Mouse (Mus musculus) liver, embryonic 14.5 days (tissue): Measurements from ENCODE around the gene Pafah1b1. TPM values are rescaled to one million over a fixed set of nuclear protein-coding genes. Genes with fewer than 3 reads are reported as not detected.

Experiments
- ATAC-seq: fragments of 200-750 bp; cut with Nextera tagmentation; 2 replicates; pipeline ENCODE4 v1.8.0; 2017; ENCODE audit warnings: moderate number of reproducible peaks, mild to moderate bottlenecking, moderate library complexity; ENCODE audit not compliant: insufficient read depth
- DNase-seq, 3 experiments: peaks; one replicate each; pipeline ENCODE4 v3.0.0-alpha.2; 2012 to 2013; ENCODE audit warnings: low read depth in 3 of 3, low spot score in 3 of 3
- H3K27ac ChIP-seq: fragments of 300-500 bp; sonication (generic); 2 replicates; pipeline ENCODE4 v1.5.1; 2014; ENCODE audit warnings: moderate library complexity, mild to moderate bottlenecking, control low read depth, inconsistent platforms
- H3K27me3 ChIP-seq: fragments of 300-500 bp; sonication (generic); 2 replicates; pipeline ENCODE4 v1.6.1; 2014; ENCODE audit warnings: mild to moderate bottlenecking, low read length, moderate library complexity; ENCODE audit not compliant: control insufficient read depth, insufficient read depth
- H3K36me3 ChIP-seq: fragments of 300-500 bp; sonication (generic); replicated peaks from 2 replicates; pipeline ENCODE4 v1.6.1; 2014; ENCODE audit warnings: low read depth; ENCODE audit not compliant: control insufficient read depth, insufficient read depth
- H3K4me1 ChIP-seq, 2 experiments: fragments of 200-500 bp in 1 of 2; fragments of 300-500 bp in 1 of 2; sonication (generic) in 1 of 2; replicated peaks; 2 replicates each; pipeline ENCODE4 v1.6.1; 2012 to 2014; ENCODE audit warnings: antibody characterized with exemption in 1 of 2, inconsistent platforms in 1 of 2, low read length in 1 of 2; ENCODE audit not compliant: control insufficient read depth in 2 of 2, insufficient read depth in 2 of 2
- H3K4me2 ChIP-seq: fragments of 300-500 bp; sonication (generic); 2 replicates; pipeline ENCODE4 v1.6.1; 2014; ENCODE audit warnings: low read depth, mild to moderate bottlenecking, control low read depth, moderate library complexity
- H3K4me3 ChIP-seq, 2 experiments: fragments of 200-500 bp in 1 of 2; fragments of 300-500 bp in 1 of 2; sonication (generic) in 1 of 2; 2 replicates each; pipeline ENCODE4 v1.5.1; 2012 to 2014; ENCODE audit warnings: low read depth in 2 of 2, low read length in 2 of 2, mild to moderate bottlenecking in 2 of 2, control low read depth in 1 of 2, inconsistent platforms in 1 of 2, moderate library complexity in 1 of 2; ENCODE audit not compliant: insufficient read depth in 1 of 2
- H3K9ac ChIP-seq: fragments of 300-500 bp; sonication (generic); replicated peaks from 2 replicates; pipeline ENCODE4 v1.6.1; 2014; ENCODE audit warnings: mild to moderate bottlenecking, control low read depth, moderate library complexity
- H3K9me3 ChIP-seq: fragments of 300-500 bp; sonication (generic); 2 replicates; pipeline ENCODE4 v1.6.1; 2016; ENCODE audit warnings: low read length, mixed read lengths; ENCODE audit not compliant: control insufficient read depth
- CTCF ChIP-seq: IDR thresholded peaks from 2 replicates; pipeline ENCODE4 v1.5.1; 2016; ENCODE audit warnings: antibody characterized with exemption, low read depth, control low read depth
- EP300 ChIP-seq: IDR thresholded peaks from 2 replicates; pipeline ENCODE4 v1.6.1; 2016; ENCODE audit warnings: antibody characterized with exemption, low read depth
- WGBS: fragments of 180-500 bp; shearing (Covaris S2); extraction: QIAGEN DNeasy Blood & Tissue Kit; methylation state at CpG from one replicate; pipeline ENCODE4 v1.1.7; 2014; ENCODE audit not compliant: insufficient replicate concordance; 5-methylcytosine and 5-hydroxymethylcytosine counted together
- polyA plus RNA-seq, 2 experiments: library from polyadenylated mRNA; depleted of rRNA in 1 of 2; stranded (reverse) in 1 of 2; unstranded in 1 of 2; fragments of >200 nt; fragmentation: Nextera tagmentation in 1 of 2; extraction: Ambion mirVana in 1 of 2; gene quantifications; 2 replicates each; pipeline versions ENCODE4 v1.2.1 to v1.2.3; 2012 to 2014

Pafah1b1 gene
- polyA plus RNA-seq, 2 experiments = 18.2 to 42.1 TPM

- TF ChIP-seq EP300 = no peak
- no peak for TF ChIP-seq CTCF
- ATAC-seq (no peak), DNase-seq (no peak)
- Histone ChIP-seq H3K4me2 (no peak overlapping the region), H3K4me1 (peaks cover 0 to 3% of the 10 kb centered on the region in 2 experiments; a peak in 3 of 4 replicates), H3K27ac (no peak overlapping the region), H3K27me3 (no peaks in the 10 kb centered on the region), H3K36me3 (peaks cover 6% of the 10 kb centered on the region), H3K4me3 (no peak overlapping the region), H3K9me3 (no peaks in the 10 kb centered on the region), H3K9ac (no peak overlapping the region)
- 88% methylated on average over 2 of the region's 2 CpGs for WGBS
These were observed 20.4 kb downstream of the Pafah1b1 start for GRCm38 (mm10) chr11:74704068-74704467.

- H3K4me2 ChIP-seq = no peak overlapping the region
- H3K36me3 ChIP-seq = peaks cover 37% of the 10 kb centered on the region
- no peaks in the 10 kb centered on the region for H3K27me3 ChIP-seq
- no peaks in the 10 kb centered on the region for H3K9me3 ChIP-seq
- H3K9ac ChIP-seq = no peak overlapping the region
- no peak overlapping the region for H3K4me3 ChIP-seq
- H3K4me1 ChIP-seq = peaks cover 0 to 3% of the 10 kb centered on the region in 2 experiments; a peak in 1 of 4 replicates
- ATAC-seq (no peak), DNase-seq (no peak)
- 96% methylated on average over 2 of the region's 2 CpGs for WGBS
- H3K27ac ChIP-seq = no peak overlapping the region
- TF ChIP-seq EP300 (no peak), CTCF (no peak)
These were observed 25.0 kb downstream of the Pafah1b1 start for GRCm38 (mm10) chr11:74699505-74699904.

DNA sequence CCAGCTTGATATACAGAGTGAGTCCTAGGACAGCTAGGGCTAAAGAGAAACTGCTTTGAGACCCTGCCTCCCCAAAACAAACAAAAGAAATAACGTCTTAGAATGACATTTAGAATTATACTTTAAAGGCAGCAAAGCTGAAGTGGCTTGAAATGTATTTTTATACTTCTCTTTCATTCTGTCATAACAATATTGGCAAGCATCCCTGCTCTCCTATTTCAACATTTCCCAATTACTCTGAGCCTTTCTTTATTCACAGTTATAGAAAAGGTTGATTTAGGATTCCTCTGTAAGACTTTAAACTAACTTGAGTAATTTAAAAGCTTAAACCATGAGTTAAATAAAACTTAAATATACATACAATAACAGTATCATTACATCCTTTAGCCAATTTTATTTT, 32.3 kb downstream of the Pafah1b1 start:
- H3K27ac ChIP-seq = no peak overlapping the region
- no peaks in the 10 kb centered on the region for H3K9me3 ChIP-seq
- no peaks in the 10 kb centered on the region for H3K27me3 ChIP-seq
- no peak for ATAC-seq
- H3K36me3 ChIP-seq = peaks cover 42% of the 10 kb centered on the region
- no peak for DNase-seq
- WGBS = 62% methylated on average over 1 of the region's 1 CpGs
- no peak overlapping the region for H3K4me3 ChIP-seq
- no peaks in the 10 kb centered on the region for H3K4me1 ChIP-seq
- no peak overlapping the region for H3K9ac ChIP-seq
- TF ChIP-seq EP300 (no peak), CTCF (no peak)
- no peak overlapping the region for H3K4me2 ChIP-seq

DNA sequence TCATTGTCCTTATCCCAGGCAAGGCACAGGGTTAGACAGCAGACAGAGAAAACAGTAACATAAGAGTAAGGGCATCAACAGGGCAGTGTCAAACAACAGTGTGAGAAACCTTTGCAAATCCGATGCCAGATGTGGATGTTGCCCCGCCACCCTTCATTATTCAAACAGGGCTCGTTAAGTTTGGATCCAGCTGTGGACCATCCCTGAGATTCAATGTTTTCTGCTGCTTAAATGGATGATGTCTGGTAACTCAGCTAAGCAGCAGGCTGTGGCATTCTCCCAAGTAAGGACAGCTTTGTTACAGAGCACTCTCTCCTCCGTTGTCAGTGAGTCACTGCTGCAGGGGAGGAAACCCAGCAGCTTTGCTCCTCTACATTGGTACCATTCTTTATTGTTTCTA, 49.3 kb downstream of the Pafah1b1 start:
- DNase-seq (no peak), ATAC-seq (no peak)
- TF ChIP-seq EP300 (no peak), CTCF (no peak)
- H3K9ac ChIP-seq = no peak overlapping the region
- H3K36me3 ChIP-seq = peaks cover 60% of the 10 kb centered on the region
- H3K9me3 ChIP-seq = no peaks in the 10 kb centered on the region
- no peaks in the 10 kb centered on the region for H3K27me3 ChIP-seq
- H3K4me2 ChIP-seq = no peak overlapping the region
- 78% methylated on average over 4 of the region's 4 CpGs for WGBS
- H3K27ac ChIP-seq = no peak overlapping the region
- H3K4me3 ChIP-seq = no peak overlapping the region
- H3K4me1 ChIP-seq = peaks cover 19 to 22% of the 10 kb centered on the region in 2 experiments

GRCm38 (mm10) chr11:74674713-74675112, 49.8 kb downstream of the Pafah1b1 start:
- WGBS = 92% methylated on average over 8 of the region's 8 CpGs
- no peaks in the 10 kb centered on the region for H3K27me3 ChIP-seq
- TF ChIP-seq CTCF = no peak
- TF ChIP-seq EP300 = no peak

More at GRCm38 (mm10) chr11:74674713-74675112, 49.8 kb downstream of the Pafah1b1 start:
- H3K4me2 ChIP-seq = no peak overlapping the region
- H3K4me1 ChIP-seq = peaks cover 19 to 22% of the 10 kb centered on the region in 2 experiments
- H3K36me3 ChIP-seq = peaks cover 61% of the 10 kb centered on the region
- ATAC-seq (no peak), DNase-seq (no peak)
- H3K9ac ChIP-seq = no peak overlapping the region
- no peaks in the 10 kb centered on the region for H3K9me3 ChIP-seq
- no peak overlapping the region for H3K4me3 ChIP-seq
- no peak overlapping the region for H3K27ac ChIP-seq
